Mouse (Mus musculus) frontal cortex, adult 2 months (tissue): ENCODE data around the gene Slc38a6. TPM values are rescaled to one million over a fixed set of nuclear protein-coding genes. Genes with fewer than 3 reads are reported as not detected.
A peak's percentile ranks its signal among the peaks of the same experiment; 100 is the strongest.

Experiments
- DNase-seq, 2 experiments: peaks; one replicate each; pipeline ENCODE4 v3.0.0; 2022; ENCODE audit warnings: low spot score in 1 of 2; ENCODE audit errors: extremely low spot score in 1 of 2
- polyA plus RNA-seq: library from polyadenylated mRNA; depleted of rRNA; stranded (reverse); fragments of >200 nt; gene quantifications from 2 replicates; pipeline ENCODE4 v1.2.3, GENCODE M21; 2012

The Slc38a6 gene
- polyA plus RNA-seq, 1 experiment: 31.0 TPM

DNA sequence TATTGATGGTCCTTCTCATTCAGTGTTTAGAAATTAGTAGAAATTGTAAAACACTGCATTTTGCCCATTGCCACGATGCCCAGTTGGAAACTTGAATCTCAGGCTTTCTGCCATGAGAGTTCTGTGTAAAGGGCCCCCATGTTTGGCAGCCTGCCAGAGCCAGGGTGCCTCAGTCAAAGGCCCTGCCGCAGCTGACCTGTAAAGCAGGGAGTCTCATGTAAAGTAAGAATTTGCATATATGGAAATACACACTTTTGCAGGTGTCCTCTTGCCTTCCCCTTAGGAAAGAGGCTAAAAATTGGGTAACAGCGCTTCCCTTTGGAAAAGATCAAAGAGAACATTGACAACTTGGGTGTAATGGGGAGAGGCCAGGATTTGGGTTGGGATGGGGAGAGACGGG lies 67.9 kb downstream of the Slc38a6 start:
- DNase-seq: no peak

DNA sequence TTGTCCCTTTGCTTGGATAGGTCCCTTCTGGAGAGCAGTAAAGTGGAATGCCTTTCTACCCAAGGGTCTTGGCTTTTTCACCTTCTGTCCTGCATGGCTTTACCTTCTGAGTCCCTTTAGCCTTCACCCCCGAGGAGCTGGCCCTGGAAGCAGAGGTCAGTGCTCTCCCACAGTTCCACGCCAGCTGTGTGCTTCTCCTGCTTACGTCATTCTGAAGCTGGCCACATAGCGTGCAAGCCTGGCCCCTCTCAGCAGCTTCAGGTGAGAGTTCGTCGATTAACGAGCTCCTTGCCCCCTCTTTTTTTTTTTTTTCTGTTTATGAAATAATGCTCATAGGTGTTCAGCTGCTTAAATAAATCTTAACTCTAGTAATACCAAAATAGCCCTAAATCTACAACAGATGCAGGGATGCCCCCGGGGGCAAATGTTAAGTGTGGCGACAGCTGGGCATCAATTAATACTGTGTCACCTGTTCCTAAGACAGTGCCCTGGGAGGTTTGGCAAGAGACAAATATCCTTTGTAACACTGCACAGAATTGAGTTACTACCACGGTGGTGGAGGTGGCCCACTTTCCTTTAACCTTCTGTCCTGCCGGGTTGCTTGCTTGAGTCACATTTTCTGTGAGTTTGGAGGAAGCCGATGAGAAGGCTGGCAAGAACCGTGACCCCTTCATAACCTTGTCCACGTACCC lies 68.7 kb downstream of the Slc38a6 start:
- DNase-seq: no peak

DNA sequence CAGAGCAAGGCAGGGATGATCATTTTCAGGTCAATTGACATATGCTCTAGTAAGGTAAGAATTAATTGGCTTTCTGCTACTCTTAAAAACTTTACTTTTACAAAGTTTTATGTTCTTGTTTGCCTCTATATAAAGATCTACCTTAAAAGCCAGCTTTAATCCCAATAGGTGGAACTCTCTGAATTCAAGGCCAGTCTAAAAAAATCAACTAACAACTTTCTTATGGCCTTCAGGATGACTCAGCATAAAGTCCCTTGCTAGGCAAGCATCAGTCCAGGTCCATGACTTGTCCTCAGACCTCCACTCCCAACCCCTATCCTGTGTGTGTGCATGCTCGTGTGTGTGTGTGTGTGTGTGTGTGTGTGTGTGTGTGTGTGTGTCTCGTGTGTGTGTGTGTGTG lies 70.1 kb downstream of the Slc38a6 start:
- DNase-seq: no peak

DNA sequence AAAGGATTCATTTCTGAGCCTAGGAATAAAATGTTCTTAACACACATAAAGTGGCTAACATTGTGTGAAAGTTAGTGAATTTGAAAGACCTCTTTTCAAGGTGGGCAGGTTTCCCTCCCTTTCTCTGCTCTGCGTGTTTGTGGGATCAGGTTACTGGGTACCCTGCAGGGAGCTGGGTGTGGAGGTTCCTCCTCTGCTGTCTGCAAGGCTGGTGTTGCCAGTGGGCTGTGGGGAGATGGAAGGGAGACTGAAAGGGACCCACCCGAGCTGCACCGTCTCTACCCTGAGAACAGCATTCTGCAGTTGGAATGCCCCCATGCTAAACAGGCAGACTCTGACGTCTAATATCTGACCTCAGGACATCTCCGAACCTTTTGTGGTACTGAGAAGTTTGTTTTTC lies 70.7 kb downstream of the Slc38a6 start:
- no peak for DNase-seq

DNA sequence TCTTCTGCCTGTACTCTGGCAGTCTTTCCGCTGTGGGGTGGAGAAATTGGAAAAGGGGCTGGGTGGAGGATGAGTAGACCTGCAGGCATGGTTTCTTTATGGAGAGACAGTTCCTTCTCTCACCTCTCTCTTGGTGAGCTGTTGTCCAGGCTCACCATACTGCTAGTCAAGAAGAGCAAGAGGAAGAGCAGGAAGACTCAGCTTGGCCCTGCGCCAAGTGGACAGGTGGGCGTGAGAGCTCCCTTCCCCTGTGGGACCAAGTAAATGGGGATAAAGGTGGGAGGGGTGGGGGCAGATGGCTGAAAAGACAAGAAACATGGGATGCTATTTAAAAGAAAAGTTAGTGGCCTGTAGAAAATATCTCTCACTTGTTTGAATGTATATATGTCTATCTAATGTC lies 71.2 kb downstream of the Slc38a6 start:
- no peak for DNase-seq

DNA sequence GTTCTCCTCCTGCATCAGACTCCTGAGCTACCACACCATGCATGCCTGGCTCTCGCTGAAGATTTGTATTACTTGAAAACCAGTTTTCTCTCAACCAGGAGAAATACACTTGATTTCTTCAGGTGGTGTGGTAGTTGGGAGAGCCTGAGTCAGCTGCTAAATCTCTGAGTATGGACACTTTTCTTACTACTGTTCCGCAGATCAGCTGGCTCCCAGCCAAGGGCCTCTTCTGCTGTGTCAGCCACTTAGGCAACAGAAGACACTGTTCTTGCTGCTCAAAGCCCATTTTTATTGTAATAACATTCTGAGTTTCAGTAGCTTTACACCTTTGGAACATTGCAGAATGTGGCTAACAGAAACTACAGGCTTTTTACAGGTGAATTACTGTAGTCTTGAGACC lies 72.1 kb downstream of the Slc38a6 start:
- no peak for DNase-seq

DNA sequence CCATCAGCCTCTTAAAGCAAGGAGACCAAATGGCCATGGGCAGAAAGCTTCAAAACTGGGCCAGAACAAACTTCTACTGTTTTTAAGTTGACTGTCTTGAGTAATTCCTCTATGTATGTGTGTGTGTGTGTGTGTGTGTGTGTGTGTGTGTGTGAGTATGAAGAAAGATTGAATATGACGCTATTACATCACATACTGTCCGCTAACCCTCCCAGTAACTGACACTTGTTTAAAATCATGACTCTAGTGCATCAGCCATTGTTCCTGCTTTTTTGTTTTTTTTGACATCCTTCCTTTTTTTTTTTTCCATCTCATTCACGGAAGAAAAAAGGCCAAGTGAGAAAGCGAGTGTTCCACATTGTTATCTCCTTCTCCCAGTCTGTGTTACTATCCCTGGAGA lies 72.9 kb downstream of the Slc38a6 start:
- DNase-seq: no peak

DNA sequence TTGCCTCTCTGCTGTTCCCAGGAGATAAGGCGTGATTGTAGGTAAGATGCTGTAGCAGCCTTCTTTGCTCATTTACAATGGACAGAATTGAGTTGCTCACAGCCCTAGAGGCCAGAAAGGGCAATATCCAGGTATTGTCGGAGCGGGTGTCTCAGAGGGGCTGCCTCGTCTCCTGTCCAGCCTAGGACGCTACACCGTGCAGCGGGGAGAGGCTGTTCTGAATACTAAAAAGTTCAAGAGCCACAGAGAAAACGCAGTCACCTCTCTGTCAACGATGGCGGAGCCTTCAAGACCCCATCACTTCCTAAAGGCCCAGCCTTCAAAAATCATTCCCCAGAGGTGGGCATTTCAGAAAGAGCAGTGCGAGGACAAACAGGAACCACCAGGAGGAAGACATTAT lies 74.6 kb downstream of the Slc38a6 start:
- no peak for DNase-seq

DNA sequence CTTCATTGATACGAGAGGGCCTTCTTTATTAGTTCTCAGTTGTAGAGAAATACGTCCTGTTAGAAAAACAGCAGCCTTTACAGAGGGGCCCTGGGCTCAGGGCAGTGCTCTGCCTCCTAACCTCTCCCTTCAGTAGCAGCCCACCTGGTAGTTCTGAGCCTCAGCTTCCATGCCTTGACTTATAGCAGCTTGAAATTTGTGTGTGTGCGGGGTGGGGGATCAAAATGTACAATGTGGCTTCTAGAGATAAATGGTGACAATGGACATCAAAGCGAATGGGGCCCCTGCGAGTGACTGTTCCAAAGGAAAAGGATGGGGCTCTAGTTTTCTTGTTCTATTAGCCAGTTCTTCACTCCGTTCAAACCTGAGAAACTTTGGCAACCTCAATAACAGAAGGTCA lies 76.8 kb downstream of the Slc38a6 start:
- DNase-seq: no peak

DNA sequence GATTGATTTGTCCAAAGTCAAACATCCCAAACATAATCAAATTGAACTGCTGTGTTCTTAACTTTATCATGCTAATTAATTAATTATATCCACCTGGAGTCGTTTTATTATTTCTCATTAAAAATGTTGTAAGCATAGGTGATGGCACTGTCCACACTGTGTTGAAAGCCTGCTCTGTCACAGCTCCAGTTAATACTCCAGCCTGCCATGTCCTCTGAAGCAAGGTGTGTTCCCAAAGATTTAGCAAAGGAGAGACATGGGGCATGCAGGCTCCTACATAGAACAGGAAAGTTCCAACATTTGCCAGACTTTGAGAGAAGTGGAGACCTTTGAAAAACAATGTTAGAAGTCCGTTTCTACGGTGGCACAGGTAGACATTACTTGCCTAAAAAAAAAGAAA lies 77.4 kb downstream of the Slc38a6 start:
- no peak for DNase-seq

DNA sequence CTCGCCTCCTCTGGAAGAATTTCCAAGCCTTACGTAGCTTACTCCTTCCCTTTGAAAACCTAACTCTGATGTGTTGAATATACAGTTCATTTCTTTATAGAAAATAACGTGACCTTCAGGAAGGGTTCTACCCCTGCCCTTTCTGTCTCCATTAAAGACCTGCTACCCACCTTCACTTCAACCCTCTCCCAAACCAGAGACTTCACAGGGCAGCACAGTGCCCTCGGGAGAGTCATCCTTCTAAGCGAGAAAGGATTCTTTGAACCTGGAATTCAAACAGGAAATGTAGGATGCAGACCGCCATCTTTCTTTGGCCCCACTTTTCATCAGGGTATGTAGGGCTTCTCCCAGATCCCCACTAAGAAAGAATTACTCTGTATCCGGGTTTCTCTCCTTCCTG lies 80.0 kb downstream of the Slc38a6 start:
- DNase-seq: no peak

DNA sequence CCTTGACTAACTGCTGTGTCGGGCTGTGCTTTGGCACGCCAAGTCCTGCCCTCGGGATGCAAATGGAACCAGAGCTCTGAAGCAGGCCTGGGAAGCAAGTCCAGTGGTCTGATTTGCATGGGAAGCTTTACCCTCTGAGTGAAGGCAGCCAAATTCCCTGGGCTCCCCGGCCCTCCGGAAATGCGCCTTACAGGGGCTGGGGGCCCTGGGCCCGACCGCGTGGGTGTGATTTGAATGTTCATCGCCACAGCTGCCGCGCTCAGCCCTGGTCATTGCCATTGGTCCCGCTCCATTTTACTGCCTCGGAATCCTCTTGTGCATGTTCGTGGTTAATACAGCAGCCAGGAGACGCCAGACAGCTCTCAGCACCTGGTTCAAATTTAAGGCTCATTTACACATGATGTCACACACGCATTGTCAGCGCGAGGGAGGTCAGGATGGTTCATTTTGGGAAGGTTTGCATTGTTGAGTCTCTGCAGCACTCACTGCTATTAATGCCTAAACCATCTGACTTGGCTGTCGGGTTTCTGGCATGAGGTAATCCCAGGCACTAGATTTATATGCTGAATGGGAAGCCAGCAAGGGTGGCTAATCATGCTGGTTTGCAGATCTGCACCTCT lies 81.0 kb downstream of the Slc38a6 start:
- DNase-seq: no peak

DNA sequence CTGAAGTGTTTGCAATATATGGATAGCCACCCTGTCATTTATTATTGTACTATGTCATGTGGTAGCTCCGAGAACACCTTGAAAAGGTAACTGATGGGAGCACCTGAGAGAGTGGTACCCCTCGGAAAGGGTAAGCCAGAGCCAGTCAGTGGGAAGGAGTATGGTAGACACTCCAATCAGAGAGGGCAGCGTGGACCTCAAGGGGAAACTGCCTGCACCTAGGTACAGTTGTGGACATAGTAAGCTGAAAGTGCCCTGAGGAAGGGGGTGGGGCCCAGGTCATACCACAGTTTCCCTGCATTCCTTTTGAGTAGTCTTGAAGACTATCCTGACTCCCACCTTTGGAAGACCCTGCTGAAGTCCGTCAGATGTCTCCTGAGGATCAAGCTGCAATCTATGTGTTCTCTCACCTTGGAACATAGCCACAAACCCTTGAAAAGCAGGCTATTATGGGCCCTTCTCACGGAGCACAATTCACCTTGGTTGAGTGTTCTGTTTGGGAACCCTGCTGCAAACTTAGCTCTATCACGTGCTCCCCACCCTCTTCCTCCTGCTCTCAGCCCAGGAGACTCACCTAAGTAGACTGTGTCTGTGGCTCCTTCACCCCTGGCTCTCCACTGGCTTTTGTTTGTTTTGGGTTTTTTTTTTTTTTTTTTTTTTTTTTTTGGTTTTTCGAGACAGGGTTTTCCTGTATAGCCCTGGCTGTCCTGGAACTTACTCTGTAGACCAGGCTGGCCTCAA lies 82.5 kb downstream of the Slc38a6 start:
- DNase-seq: no peak

DNA sequence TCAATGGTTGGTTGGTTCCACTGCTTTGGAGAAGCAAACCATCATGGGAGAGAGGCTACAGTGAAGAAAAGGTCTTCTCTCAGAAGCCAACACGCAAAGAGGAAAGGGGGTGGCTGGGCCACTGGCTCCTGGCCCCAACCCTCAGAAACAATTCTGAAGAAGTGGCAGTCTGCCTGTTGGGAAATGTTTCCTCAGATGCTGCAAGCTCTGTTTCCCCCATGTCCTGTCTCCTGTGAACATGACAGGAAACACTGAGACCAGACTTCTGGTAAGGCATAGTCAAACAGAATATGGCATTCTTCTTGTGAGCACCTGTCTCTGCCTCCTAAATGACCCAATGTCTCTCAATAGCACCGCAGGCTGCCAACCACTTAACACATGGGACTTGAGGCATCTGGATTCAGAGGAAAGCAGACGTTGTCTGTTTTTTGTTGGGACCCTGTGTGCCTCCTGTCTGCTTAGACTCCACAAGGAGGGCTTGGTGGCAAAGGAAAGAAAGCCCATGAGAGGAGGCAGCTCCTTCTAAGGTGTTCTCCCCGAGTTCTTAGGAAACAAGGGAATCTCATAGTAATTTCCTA lies 83.9 kb downstream of the Slc38a6 start:
- DNase-seq: no peak

DNA sequence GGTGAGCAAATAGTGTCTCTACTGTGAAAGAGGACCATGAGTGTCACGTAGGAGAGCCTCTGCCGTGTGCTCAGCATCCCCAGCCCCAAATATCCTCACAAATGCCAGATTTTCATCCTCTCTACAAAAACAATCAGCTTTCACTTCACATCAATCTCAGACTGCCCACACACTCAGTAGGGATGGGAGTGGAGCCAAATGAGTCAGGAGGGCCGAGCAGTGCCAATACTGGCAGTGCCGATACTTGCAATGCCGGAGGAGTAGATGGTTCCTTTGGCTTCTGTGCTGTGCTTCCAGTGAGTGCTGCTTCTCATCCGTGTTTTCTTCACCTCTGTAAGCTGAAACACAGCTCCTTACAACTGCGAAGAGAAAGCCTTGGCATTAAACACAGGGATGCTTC lies 84.6 kb downstream of the Slc38a6 start:
- peak in 1 of 2 experiments; percentile 39 for DNase-seq

DNA sequence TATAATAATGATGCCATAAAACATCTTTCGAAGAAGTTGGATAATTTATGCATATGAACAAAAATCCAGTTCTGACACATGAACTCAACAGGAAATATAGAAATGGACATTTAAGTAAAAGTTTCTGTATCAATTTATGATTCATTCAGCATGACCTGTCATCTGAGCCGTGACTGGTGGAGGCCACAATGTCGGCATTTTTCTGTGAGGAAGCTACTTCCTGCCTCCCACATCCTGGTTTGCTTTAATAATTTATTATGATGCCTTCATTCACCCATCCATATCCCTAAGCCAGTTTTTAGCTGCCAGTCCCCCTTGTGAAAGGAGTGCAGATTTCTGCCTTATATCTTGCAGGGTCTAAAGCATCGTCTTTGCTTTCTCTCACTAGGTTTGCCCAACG lies 91.4 kb downstream of the Slc38a6 start:
- DNase-seq: no peak

DNA sequence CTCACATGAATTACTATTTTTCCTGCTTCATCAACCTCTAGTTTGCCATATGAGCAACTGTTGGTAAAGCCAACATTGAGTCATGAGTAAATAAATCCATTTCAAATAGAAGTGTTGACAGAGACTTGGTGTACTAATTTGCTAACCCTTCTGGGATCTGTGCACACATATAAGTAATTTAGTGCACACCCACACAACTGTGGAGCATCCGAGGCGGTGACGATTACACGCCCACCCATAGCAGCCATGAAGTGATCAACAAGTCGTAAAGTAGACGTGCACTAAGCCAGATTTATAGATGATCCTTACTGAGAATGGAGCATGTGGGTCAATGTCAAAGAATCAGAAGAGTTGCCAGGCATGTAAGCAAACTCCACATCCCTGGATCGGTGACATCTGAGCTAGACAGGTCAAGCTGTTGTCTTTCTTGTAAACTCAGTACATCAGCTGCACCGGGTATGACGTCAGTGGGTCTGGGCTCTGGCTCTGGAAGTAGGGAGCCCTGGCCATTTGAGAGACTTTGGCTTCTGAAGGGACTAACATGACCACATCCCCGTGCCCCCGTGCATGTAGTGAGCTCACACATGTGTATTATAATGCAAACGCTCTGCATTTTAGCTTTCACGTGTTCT lies 92.3 kb downstream of the Slc38a6 start:
- DNase-seq: no peak

DNA sequence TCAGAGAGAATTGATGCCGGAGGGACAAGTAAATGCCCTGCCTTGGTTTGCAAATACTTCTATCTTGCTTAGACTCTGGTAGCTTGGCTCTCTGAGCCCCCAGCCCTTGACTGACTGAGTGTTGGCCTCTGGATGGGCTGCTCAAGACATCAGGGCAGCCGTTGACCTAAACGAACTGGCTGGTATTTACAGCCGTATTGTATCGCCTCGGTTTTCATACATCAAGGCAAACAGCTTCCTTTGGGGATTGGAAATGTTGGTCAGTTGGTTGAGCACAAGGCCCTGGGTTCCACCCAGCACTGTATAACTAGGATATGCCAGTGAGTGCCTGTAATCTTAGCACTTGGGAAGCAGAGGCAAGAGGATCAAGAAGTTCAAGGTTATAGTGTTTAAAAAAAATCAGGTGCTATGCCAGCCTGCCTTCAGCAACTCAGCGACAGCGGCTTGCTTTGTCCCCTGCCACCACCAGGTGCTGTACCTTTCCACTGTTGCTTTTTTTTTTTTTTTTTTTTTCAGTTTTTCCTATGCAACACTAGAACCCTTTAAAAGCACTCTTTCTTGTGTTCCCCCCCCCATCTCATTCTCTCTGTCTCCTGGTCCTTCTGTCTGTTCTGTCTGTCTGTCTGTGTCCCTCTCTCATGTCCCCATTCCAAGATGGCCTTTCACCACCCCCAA lies 94.2 kb downstream of the Slc38a6 start:
- DNase-seq: no peak

DNA sequence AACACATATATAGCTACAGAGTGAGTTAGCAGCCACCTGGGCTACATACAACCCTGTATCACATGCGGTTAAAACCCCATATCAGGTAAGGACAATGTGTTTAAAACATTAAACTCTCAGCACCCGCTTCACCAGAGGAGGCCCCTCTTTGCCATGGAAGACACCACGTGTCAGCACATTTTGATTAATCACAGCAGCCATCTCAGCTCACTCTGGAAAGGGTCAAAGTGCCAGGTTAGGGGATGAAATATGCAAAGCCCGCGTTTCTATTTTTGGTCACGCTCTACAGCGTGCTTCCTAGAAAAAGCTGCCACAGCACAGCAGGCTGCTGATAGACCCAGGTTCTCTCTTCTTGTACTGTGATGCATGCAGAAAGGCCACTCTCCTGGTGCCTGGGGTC lies 94.9 kb downstream of the Slc38a6 start:
- no peak for DNase-seq

DNA sequence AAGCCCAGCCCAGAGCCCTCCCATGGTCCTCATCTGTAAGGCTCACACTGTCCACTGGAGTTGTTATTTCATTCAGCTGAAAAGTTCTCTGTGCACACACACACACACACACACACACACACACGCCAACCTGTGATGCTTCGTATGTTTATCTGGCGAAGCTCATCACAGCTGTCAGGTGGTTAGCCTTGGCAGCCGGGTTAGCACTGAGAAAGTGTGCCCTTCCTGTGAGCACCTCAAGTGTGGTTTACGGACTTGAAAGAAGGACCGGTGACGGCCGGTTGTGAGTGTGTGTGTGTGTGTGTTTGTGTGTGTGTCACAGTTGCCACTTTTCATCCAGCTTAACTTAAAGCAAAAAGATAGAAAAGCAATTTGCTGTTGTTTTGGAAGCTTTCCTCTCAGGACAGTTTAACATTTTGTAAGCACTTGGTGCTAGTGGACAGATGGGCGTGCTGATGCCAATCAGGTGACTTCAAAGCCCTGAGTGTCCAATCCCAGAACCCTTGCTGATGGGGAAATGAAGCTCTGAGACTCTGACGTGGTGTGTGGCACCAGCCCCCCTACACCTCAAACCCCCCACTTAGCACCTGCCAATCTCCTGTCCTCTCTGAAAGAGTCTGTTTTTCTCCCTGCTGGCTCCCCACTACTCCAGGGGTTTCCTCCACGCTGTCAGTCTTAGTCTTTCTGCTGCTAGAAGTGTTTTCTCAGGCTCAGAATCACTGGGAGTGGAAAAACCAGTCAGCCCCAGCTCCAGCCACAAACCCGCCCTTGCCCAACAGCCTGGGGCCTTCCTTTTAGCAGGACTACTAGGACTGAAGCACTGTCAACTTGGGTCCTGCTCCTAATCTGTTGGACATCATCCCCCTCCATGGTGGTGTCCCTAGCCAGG lies 96.0 kb downstream of the Slc38a6 start:
- DNase-seq: no peak
